Mouse (Mus musculus) heart, embryonic 13.5 days (tissue): ENCODE measurements around the gene Fuca1. TPM values are rescaled to one million over a fixed set of nuclear protein-coding genes. Genes with fewer than 3 reads are reported as not detected.

Experiments used
- ATAC-seq: fragments of 200-750 bp; cut with Nextera tagmentation; 2 replicates; pipeline ENCODE4 v1.8.0; 2017; ENCODE audit warnings: moderate TSS enrichment; ENCODE audit not compliant: insufficient number of reproducible peaks, low FRiP score, low TSS enrichment; ENCODE audit errors: extremely low read depth
- H3K27ac ChIP-seq: fragments of 300-500 bp; sonication (generic); replicated peaks from 2 replicates; pipeline ENCODE4 v1.5.1; 2015; ENCODE audit warnings: moderate library complexity, mild to moderate bottlenecking, inconsistent platforms
- H3K27me3 ChIP-seq: fragments of 300-500 bp; sonication (generic); replicated peaks from 2 replicates; pipeline ENCODE4 v1.6.1; 2015; ENCODE audit warnings: mild to moderate bottlenecking, inconsistent platforms
- H3K36me3 ChIP-seq: fragments of 300-500 bp; sonication (generic); 2 replicates; pipeline ENCODE4 v1.6.1; 2015; ENCODE audit warnings: mild to moderate bottlenecking, inconsistent platforms
- H3K4me1 ChIP-seq: fragments of 300-500 bp; sonication (generic); 2 replicates; pipeline ENCODE4 v1.6.1; 2015; ENCODE audit warnings: inconsistent platforms
- H3K4me2 ChIP-seq: fragments of 300-500 bp; sonication (generic); 2 replicates; pipeline ENCODE4 v1.6.1; 2015; ENCODE audit warnings: inconsistent platforms, mild to moderate bottlenecking, moderate library complexity
- H3K4me3 ChIP-seq: fragments of 300-500 bp; sonication (generic); 2 replicates; pipeline ENCODE4 v1.5.1; 2015; ENCODE audit warnings: moderate library complexity, mild to moderate bottlenecking, inconsistent platforms
- H3K9ac ChIP-seq: fragments of 300-500 bp; sonication (generic); 2 replicates; pipeline ENCODE4 v1.6.1; 2015; ENCODE audit warnings: inconsistent platforms, mild to moderate bottlenecking, moderate library complexity
- H3K9me3 ChIP-seq: fragments of 300-500 bp; sonication (generic); 2 replicates; pipeline ENCODE4 v1.6.1; 2016; ENCODE audit warnings: inconsistent platforms
- WGBS: fragments of 180-500 bp; shearing (Covaris S2); methylation state at CpG from one replicate; pipeline ENCODE4 v1.1.7; 2015; ENCODE audit warnings: mixed read lengths; 5-methylcytosine and 5-hydroxymethylcytosine counted together
- polyA plus RNA-seq: library from polyadenylated mRNA; unstranded; fragments of >200 nt; fragmentation: Nextera tagmentation; extraction: Ambion mirVana; gene quantifications from 2 replicates; pipeline ENCODE4 v1.2.1, GENCODE M21; 2015

The Fuca1 gene
- polyA plus RNA-seq, 1 experiment from 2014 or later = 47.9 TPM

DNA sequence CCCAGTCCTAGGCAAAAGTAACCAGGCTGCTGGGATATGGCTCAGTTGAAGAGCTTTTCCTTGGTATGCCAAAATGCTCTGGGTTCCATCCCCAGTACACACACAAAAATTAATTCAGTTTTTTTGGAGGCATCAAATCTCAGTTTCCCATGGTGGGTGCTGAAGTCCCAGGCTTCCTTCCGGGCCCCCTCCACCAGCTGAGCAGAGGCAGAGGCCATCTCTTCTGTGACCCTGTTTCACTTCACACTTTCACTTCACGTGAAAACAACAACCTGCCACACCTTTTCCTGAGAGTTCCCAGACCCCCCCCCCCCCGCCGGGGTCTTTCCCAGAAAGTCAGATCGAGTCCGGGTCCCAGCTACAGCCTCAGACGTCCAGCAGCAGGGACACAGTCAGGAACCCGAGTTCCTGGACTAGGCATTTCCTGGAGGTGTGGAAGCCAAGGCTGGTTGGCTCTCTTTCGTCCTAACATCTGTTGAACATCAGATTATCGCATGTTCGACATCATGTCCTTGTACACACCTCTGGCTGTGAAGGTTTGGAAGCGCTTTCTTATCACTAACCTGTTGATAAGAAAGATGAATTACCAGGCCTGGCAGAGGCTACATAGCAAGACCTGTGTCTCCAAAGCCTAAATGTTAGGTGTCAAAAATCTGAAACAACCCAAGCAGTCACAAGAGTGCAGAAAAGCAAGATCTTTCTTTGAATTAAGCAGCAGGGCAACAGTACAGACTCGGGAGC, 11.0 kb upstream of the Fuca1 start:
- Histone ChIP-seq H3K9me3 (peaks cover 4% of the 10 kb centered on the region; the same call in 1 of the 2 replicates), H3K4me2 (0 out of 2 replicates have a peak overlapping the region, but pooled peaks have one; percentile 34), H3K27ac (no peak overlapping the region), H3K27me3 (no peaks in the 10 kb centered on the region), H3K4me3 (no peak overlapping the region), H3K36me3 (no peaks in the 10 kb centered on the region), H3K4me1 (peaks cover 11% of the 10 kb centered on the region), H3K9ac (peak overlapping the region; percentile 17; the same call in 1 of the 2 replicates)
- ATAC-seq = no peak
- WGBS = 19% methylated on average over 13 of the region's 13 CpGs

DNA sequence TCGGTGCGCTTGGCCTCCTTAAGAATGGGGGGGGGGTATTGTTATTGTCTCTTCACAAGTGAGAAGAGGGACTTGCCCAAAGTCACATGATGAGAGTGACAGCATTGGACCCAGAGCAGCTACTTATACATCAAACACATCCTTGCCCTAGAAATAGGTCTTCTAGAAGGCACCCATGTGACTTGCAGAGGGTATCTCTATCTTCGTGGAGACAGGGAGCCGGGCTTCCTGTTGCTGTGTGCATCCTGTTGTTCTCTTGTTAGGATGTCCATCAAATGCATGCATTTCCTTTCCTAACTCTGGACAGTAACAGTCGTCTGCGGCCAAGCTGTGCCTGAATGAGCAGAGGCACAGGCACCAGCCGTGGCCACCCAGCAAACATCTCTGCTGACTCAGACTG, 9.0 kb upstream of the Fuca1 start:
- no peaks in the 10 kb centered on the region for H3K36me3 ChIP-seq
- H3K9me3 ChIP-seq = 0 out of 2 replicates have a peak, but pooled peaks cover under 1% of the 10 kb centered on the region
- H3K27me3 ChIP-seq = no peaks in the 10 kb centered on the region
- 51% methylated on average over 7 of the region's 7 CpGs for WGBS
- no peak overlapping the region for H3K9ac ChIP-seq
- no peak overlapping the region for H3K27ac ChIP-seq
- H3K4me2 ChIP-seq = no peak overlapping the region
- H3K4me1 ChIP-seq = peaks cover 11% of the 10 kb centered on the region
- no peak for ATAC-seq
- no peak overlapping the region for H3K4me3 ChIP-seq

DNA sequence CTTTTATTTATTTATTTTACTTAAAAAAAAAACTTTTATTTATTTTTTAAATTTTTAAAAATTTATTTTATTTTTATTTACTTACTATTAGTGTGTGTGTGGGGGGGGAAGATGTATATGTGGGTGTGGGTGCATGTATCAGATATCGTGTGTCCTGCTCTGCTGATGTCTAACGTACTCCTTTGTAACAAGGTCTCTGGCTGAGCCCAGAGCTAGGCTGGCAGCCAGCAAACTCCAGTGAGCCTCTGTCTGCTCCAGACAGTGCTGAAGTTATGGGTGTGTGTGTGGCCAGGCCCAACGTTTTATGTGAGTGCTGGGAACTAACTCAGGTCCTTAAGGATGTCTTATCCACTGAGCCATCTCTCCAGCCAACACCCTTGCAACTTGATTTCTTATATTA, 8.4 kb upstream of the Fuca1 start:
- no peaks in the 10 kb centered on the region for H3K36me3 ChIP-seq
- H3K27ac ChIP-seq = no peak overlapping the region
- H3K4me1 ChIP-seq = peaks cover 11% of the 10 kb centered on the region
- no peak overlapping the region for H3K4me2 ChIP-seq
- no peaks in the 10 kb centered on the region for H3K9me3 ChIP-seq
- no peak for ATAC-seq
- H3K9ac ChIP-seq = no peak overlapping the region
- H3K27me3 ChIP-seq = no peaks in the 10 kb centered on the region
- no peak overlapping the region for H3K4me3 ChIP-seq
- 53% methylated on average over 3 of the region's 3 CpGs for WGBS

DNA sequence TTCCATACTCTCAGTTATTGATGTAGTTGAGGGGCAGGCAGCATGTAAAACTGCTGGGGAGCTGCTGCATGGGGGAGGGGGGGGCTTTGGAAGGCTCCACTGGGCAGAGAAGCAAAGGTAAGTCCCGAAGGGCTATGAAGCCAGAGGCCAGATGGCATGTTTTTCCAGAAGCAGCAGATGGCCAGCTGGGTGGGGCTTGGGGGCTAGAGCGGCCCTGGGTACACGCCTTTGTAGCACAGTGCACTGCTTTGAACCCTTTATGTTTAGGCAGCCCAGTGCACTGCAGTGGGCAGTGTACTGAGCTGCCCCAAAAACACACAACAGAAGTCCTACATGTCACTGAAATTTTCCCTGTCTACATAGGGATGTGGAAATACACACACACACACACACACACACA, 7.7 kb upstream of the Fuca1 start:
- no peaks in the 10 kb centered on the region for H3K36me3 ChIP-seq
- H3K4me3 ChIP-seq = no peak overlapping the region
- no peak overlapping the region for H3K27ac ChIP-seq
- ATAC-seq = no peak
- no peaks in the 10 kb centered on the region for H3K27me3 ChIP-seq
- H3K9ac ChIP-seq = no peak overlapping the region
- peaks cover 11% of the 10 kb centered on the region for H3K4me1 ChIP-seq
- 51% methylated on average over 3 of the region's 3 CpGs for WGBS
- H3K9me3 ChIP-seq = no peaks in the 10 kb centered on the region
- H3K4me2 ChIP-seq = no peak overlapping the region

DNA sequence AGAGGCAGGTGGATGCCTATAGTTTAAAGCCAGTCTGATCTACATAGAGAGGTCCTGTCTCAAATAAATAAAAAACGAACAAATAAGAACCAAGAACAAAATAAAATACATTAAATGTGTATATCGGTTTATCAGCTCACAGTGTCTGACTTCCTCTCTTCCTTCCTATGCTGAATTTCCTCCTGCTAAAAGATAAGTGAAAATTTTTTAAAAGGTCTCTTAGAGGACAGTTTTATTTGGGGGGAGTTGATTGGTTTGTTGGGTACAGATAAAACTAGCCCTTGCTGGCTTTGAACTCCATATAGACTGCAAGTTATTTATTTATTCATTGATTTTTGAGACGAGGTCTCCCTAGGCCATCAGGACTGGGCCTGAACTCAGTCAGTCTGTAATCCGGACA, 7.1 kb upstream of the Fuca1 start:
- no peak for ATAC-seq
- H3K9me3 ChIP-seq = no peaks in the 10 kb centered on the region
- H3K4me2 ChIP-seq = no peak overlapping the region
- H3K4me1 ChIP-seq = peaks cover 11% of the 10 kb centered on the region
- H3K9ac ChIP-seq = no peak overlapping the region
- H3K27me3 ChIP-seq = no peaks in the 10 kb centered on the region
- no peak overlapping the region for H3K4me3 ChIP-seq
- H3K27ac ChIP-seq = no peak overlapping the region
- no peaks in the 10 kb centered on the region for H3K36me3 ChIP-seq
- 53% methylated on average over 4 of the region's 4 CpGs for WGBS

DNA sequence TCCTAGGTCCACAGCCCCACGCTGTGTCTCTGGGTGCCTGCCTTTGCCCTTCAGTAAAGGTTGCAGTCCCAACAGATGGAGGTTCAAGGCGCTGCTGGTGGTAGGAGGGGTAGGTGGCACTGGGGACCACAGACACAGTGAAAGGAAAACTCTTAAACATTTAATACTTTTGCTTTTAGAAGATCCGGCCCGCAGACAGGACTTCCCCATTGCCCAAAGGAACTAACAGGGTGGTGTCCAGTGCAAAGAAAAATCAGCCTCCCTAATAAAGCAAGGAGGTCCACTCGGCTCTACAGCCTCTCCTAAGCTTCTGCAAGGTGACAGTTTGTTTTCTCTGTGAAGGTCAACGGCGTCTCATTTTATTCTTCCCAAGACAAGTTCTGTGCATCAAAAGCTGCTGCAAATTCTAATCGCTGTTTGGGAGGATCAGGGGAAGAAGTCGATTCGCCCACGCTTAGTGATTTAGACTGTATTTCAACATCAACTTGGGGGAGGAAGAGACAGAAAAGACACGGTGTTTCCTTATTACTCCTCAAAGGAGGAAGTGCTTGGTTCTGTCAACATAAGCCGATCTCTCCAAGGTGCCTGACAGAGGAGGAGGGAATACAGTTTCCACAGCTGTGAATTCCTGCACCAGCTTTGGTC, 1.8 kb upstream of the Fuca1 start:
- ATAC-seq = no peak
- no peak overlapping the region for H3K4me3 ChIP-seq
- no peaks in the 10 kb centered on the region for H3K27me3 ChIP-seq
- no peak overlapping the region for H3K4me2 ChIP-seq
- H3K9me3 ChIP-seq = no peaks in the 10 kb centered on the region
- H3K27ac ChIP-seq = no peak overlapping the region
- 77% methylated on average over 13 of the region's 13 CpGs for WGBS
- H3K36me3 ChIP-seq = peaks cover 9% of the 10 kb centered on the region
- peaks cover 10% of the 10 kb centered on the region for H3K4me1 ChIP-seq
- H3K9ac ChIP-seq = no peak overlapping the region

DNA sequence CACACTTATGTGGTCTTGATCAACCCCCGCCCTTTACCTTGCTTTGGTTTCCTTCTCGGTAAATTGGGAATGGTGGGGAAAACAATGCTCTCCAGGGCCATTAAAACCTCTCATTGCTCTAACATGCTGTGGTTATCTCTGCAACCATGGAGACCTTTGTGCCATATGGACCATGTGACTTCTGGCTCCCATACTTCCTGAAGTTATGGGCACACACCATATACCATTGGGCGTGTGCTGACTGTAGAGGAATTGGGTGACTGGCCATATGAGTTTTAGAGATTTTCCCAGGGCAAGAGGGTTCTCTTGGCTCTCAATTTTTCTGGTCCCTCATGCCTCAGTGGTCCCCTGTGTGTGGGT, 1.3 kb upstream of the Fuca1 start:
- H3K4me2 ChIP-seq = no peak overlapping the region
- WGBS = 83% methylated on average over 3 of the region's 3 CpGs
- ATAC-seq = no peak
- H3K4me1 ChIP-seq = peaks cover 10% of the 10 kb centered on the region
- no peak overlapping the region for H3K9ac ChIP-seq
- H3K4me3 ChIP-seq = no peak overlapping the region
- H3K9me3 ChIP-seq = no peaks in the 10 kb centered on the region
- peaks cover 12% of the 10 kb centered on the region for H3K36me3 ChIP-seq
- no peaks in the 10 kb centered on the region for H3K27me3 ChIP-seq
- H3K27ac ChIP-seq = no peak overlapping the region

DNA sequence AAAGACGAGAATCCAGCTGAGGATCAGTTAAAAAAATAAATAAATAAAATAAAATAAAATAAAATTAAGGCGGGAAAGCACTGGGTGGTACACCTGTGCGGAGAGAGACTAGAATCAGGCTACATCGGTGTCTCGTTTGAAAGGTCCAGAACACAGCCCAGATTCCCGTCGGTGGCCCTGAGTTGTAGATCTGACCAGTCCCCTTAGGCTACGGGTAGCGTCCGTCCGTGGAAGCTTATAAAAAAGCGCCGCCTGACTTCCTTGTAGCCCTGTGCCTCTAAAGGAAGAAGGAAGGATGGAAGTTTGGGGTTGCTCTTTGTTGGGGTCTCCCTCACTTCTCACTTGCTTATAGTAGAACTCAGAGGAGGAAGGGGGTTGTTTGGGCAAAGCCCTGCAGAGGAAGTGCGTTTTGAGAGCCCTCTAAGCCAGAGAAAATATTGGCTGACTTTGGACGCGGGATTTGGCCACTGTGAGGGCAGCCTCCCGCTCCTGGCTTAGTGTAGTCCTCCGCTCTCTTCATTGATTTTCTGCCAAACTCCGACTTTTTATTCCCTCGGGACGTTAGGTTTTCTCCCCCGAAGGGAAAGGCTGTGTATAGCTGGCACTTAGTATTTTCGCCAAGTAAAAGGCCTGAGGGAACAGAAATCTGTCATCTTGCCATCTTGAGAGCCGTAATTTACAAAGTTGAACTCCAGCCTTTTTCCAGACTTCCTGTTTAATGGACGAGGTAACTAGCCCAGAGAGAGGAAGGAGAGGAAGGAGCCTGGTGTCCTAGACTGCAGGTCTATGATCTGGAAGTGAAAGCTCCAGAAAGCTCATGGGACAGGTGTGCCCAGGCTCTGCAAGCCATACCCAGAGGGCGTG, 954 bp downstream of the Fuca1 start:
- Histone ChIP-seq H3K9ac (peak overlapping the region; percentile 88), H3K4me2 (peak overlapping the region; percentile 93), H3K4me3 (peak overlapping the region; percentile 89), H3K9me3 (no peaks in the 10 kb centered on the region), H3K36me3 (peaks cover 25% of the 10 kb centered on the region), H3K27me3 (no peaks in the 10 kb centered on the region), H3K4me1 (peaks cover 25% of the 10 kb centered on the region), H3K27ac (peak overlapping the region; percentile 74)
- ATAC-seq = no peak
- 9% methylated on average over 26 of the region's 26 CpGs for WGBS

DNA sequence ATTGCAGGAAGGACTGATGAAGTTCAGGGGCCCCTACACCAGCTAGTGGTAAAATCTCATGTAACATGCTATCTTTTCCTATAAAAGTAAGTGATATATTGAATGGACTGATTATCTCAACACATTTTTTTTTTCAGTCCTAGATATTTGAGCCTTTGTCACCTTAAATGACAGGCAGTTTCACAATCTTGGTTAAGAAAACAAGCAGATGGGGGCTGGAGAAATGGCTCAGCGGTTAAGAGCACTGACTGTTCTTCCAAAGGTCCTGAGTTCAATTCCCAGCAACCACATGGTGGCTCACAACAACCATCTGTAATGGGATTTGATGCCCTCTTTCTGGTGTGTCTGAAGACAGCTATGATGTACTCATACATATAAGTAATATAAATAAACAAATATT, 1.7 kb downstream of the Fuca1 start:
- Histone ChIP-seq H3K9ac (peak overlapping the region; percentile 88), H3K27me3 (no peaks in the 10 kb centered on the region), H3K36me3 (peaks cover 25% of the 10 kb centered on the region), H3K4me2 (peak overlapping the region; percentile 93), H3K4me1 (peaks cover 25% of the 10 kb centered on the region), H3K27ac (no peak overlapping the region), H3K9me3 (no peaks in the 10 kb centered on the region), H3K4me3 (peak overlapping the region; percentile 89)
- ATAC-seq = no peak
- WGBS = 82% methylated on average over 1 of the region's 1 CpGs

DNA sequence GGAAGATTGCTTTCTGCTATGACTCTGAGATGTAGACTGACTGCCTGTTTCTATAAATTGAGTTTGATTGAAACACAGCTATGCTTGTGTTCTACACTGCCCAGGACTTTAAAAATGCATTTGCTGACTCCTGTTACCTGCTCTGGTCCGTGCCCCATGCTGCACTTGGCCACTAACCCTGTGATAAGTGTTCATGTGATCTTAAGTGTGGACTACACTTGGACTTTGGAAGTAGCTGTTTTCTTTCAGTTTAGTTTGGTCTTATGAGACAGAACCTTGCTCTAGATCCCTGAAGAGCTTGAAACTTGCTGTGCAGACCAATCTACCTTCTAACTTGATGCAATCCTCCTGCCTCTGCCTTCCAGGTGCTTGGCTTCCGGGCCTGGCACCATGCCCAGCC, 3.9 kb downstream of the Fuca1 start:
- no peak overlapping the region for H3K27ac ChIP-seq
- H3K4me2 ChIP-seq = no peak overlapping the region
- no peak overlapping the region for H3K4me3 ChIP-seq
- ATAC-seq = no peak
- H3K9ac ChIP-seq = no peak overlapping the region
- H3K27me3 ChIP-seq = no peaks in the 10 kb centered on the region
- 76% methylated on average over 2 of the region's 2 CpGs for WGBS
- H3K36me3 ChIP-seq = peaks cover 33% of the 10 kb centered on the region
- peaks cover 25% of the 10 kb centered on the region for H3K4me1 ChIP-seq
- no peaks in the 10 kb centered on the region for H3K9me3 ChIP-seq

DNA sequence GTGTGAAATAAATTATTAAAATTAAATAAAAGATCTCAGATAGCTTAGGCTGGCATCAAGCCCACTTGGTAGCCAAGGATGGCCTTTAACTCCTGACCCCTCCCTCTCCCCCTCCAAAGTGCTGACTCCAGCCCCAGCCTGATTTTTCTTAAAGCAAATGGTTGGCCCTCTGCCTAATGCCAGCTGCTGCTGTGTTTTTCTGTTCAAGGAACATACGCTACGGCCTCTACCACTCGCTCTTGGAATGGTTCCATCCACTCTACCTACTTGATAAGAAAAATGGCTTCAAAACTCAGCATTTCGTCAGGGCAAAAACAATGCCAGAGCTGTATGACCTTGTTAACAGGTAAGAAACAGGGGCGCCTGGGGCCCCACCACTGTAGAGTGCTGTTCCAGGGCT, 4.8 kb downstream of the Fuca1 start:
- H3K36me3 ChIP-seq = peaks cover 41% of the 10 kb centered on the region
- H3K4me3 ChIP-seq = no peak overlapping the region
- no peaks in the 10 kb centered on the region for H3K27me3 ChIP-seq
- ATAC-seq = no peak
- 48% methylated on average over 5 of the region's 5 CpGs for WGBS
- H3K27ac ChIP-seq = peak overlapping the region; percentile 52; the same call in 1 of the 2 replicates
- 0 out of 2 replicates have a peak overlapping the region, but pooled peaks have one; percentile 37 for H3K9ac ChIP-seq
- H3K4me2 ChIP-seq = no peak overlapping the region
- H3K4me1 ChIP-seq = peaks cover 25% of the 10 kb centered on the region
- H3K9me3 ChIP-seq = no peaks in the 10 kb centered on the region
